Mouse (Mus musculus): ENCODE results near the gene Bicd1.

DNA sequence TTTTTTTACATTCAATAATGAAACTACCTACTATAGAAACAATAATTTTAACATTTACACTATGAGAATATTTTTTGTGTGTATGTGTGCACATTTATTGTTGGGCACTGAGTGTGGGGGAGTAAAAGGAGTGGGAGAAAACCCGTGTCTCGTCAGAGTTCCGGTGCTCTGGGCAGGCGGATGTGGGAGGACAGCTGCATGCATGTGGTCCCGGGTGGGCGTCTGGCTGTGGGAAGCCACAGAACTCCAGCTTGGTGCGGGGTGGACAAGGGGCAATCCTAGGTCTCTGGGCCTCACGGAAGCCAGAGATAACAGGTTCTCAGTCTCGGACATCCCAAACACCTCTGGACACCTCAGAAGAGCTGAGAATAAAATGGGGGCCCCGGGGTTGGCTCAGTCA is 37.2 kb downstream of the Bicd1 start:
- TF ChIP-seq POLR2A (IDR thresholded peaks at IDR 0.05; ENCODE audit: low read depth, low read length): no peak
- no peak for TF ChIP-seq CTCF (IDR thresholded peaks at IDR 0.05; ENCODE audit: extremely low read depth, insufficient read length, insufficient replicate concordance, low read depth, low read length)

Data from small intestine, adult 2 months (tissue).